Comparison of ENCODE assay signal across 8 mouse cellular contexts in the genomic region with DNA sequence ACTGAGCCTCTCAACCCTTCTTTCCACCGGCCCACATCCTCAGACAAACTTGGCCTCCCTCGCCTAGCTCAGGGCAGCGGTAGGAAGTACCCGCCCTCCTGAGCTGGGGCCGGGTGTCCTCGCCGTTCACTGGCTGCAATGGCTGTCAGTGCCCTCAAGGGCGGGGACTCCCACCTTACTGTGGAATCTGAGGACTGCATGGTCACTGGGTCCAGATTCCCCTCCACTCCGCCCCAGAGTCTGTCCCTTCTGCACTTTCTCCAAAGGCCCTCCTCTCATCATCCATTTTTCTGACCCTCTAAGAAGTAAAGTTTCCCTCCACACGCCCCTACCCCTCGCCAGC. TPM values are rescaled to one million over a fixed set of nuclear protein-coding genes. Genes with fewer than 3 reads are reported as not detected.
DNase-seq lines count a peak whose midpoint lies in the region; ATAC-seq lines count a peak whose summit lies in the region.

No protein-coding gene starts in this region.

- H3K27me3 ChIP-seq in megakaryocyte, embryonic 14.5 days (replicated peaks) = no peaks in the 10 kb centered on the region

- peak overlapping the region; percentile 98 for H3K4me3 ChIP-seq in megakaryocyte, embryonic 14.5 days (replicated peaks)

- peaks cover 52% of the 10 kb centered on the region for H3K4me1 ChIP-seq in megakaryocyte, embryonic 14.5 days

- no peaks in the 10 kb centered on the region for H3K36me3 ChIP-seq in megakaryocyte, embryonic 14.5 days (replicated peaks; ENCODE audit: low read length)

- peak; percentile 52 for ATAC-seq in inflammation-experienced regulatory T-cells, adult 6 months

- no peaks in the 10 kb centered on the region for H3K9me3 ChIP-seq in megakaryocyte, embryonic 14.5 days

- DNase-seq in adrenal gland, adult (ENCODE audit: inconsistent age in 2 of 2, low spot score in 1 of 2) = peak; percentile 93 to 97
- DNase-seq in embryo, embryonic 10 days (ENCODE audit: low spot score) = peak; percentile 95
- DNase-seq in gastrocnemius, postnatal 10 days = peak; percentile 85
- DNase-seq in left cerebral cortex, adult 9 months (ENCODE audit: low spot score in 2 of 2) = peak; percentile 45 to 82
- peak; percentile 74 to 77 for DNase-seq in right cerebral cortex, adult 2 months (ENCODE audit: low spot score in 2 of 2)
- peak; percentile 51 for DNase-seq in urinary bladder, postnatal 10 days (ENCODE audit: low spot score)

RNA-seq across cellular contexts. Expression of gene Nek7, which starts 2.0 kb away (rescaled TPM):
- 10 to 100 TPM; 57.2 to 57.5 TPM for total RNA-seq in gastrocnemius, postnatal 10 days (2021)
- polyA plus RNA-seq in inflammation-experienced regulatory T-cells, adult 6 months (2017; shearing (Covaris generic)) = 10 to 100 TPM; 64.9 to 79.7 (median 77.6) TPM
- polyA plus RNA-seq in megakaryocyte, embryonic 14.5 days (2012; ENCODE audit: insufficient read depth, low replicate concordance) = 1.7 and 2.9 TPM in 2 replicates

Comparison
In these comparisons a context has a peak if more than half of its experiments do, and no peak if none do; other contexts are left out.
1. Peak in every context shown above with its lines: DNase-seq, ATAC-seq and H3K4me3 ChIP-seq.
2. RNA of gene Nek7, which starts 2.0 kb away (polyA plus RNA-seq): 64.9 to 79.7 TPM in inflammation-experienced regulatory T-cells, adult 6 months; 1.7 to 2.9 TPM in megakaryocyte, embryonic 14.5 days; every median in the first group is over 10 times any median in the second.